Mouse (Mus musculus): ENCODE results near the gene Pramef20.
"Not testable (repeated sequence)": the region's sequence is repeated elsewhere in the genome, so short reads cannot be mapped to it uniquely, and the experiment has no call there.

GRCm38 (mm10) chr4:144357642-144358041, 20.1 kb downstream of the Pramef20 start, which contains the start of gene Gm13119:
- TF ChIP-seq CTCF (IDR thresholded peaks at IDR 0.05; ENCODE audit: control insufficient read depth, insufficient read depth, insufficient replicate concordance, low read depth, low read length); POLR2A (IDR thresholded peaks at IDR 0.05; ENCODE audit: control insufficient read depth, low read depth, low read length): not testable (repeated sequence)

All from testis, adult 2 months (tissue).